Mouse (Mus musculus) lung, postnatal 4 days (tissue): Measurements from ENCODE around the gene Lyzl6.

Experiments used
- DNase-seq, 2 experiments: peaks; one replicate each; pipeline ENCODE4 v3.0.0; 2021

Gene Lyzl6

GRCm38 (mm10) chr11:103643211-103643610 is 4.5 kb upstream of the Lyzl6 start:
- DNase-seq: no peak

- peak; percentile 37 to 58 for DNase-seq
Measured at GRCm38 (mm10) chr11:103639407-103639946, 787 bp upstream of the Lyzl6 start.

- DNase-seq: no peak
Measured at GRCm38 (mm10) chr11:103636261-103636660, 2.4 kb downstream of the Lyzl6 start.

GRCm38 (mm10) chr11:103635481-103635880 is 3.2 kb downstream of the Lyzl6 start:
- no peak for DNase-seq

- no peak for DNase-seq
Measured at GRCm38 (mm10) chr11:103634806-103635205, 3.9 kb downstream of the Lyzl6 start.

GRCm38 (mm10) chr11:103627453-103627852 is 11.2 kb downstream of the Lyzl6 start:
- DNase-seq: no peak

- DNase-seq: no peak
Measured at GRCm38 (mm10) chr11:103621040-103621439, 17.6 kb downstream of the Lyzl6 start, which contains the start of gene Gm884. Gm884 (minus strand) TSS chr11:103621140.

GRCm38 (mm10) chr11:103610772-103611171 is 27.9 kb downstream of the Lyzl6 start:
- DNase-seq: no peak

GRCm38 (mm10) chr11:103606611-103607010 is 32.1 kb downstream of the Lyzl6 start:
- no peak for DNase-seq
